Mouse (Mus musculus) gonadal fat pad, adult 2 months (tissue): ENCODE data around the gene Casp9. TPM values are rescaled to one million over a fixed set of nuclear protein-coding genes. Genes with fewer than 3 reads are reported as not detected.

Source experiments
- DNase-seq: peaks from one replicate; pipeline ENCODE4 v3.0.0-alpha.2; 2012; ENCODE audit warnings: low read depth
- polyA plus RNA-seq: library from polyadenylated mRNA; depleted of rRNA; stranded (reverse); fragments of >200 nt; gene quantifications from 2 replicates; pipeline ENCODE4 v1.2.3, GENCODE M21; 2012

The Casp9 gene
- polyA plus RNA-seq, 1 experiment: 29.8 TPM

DNA sequence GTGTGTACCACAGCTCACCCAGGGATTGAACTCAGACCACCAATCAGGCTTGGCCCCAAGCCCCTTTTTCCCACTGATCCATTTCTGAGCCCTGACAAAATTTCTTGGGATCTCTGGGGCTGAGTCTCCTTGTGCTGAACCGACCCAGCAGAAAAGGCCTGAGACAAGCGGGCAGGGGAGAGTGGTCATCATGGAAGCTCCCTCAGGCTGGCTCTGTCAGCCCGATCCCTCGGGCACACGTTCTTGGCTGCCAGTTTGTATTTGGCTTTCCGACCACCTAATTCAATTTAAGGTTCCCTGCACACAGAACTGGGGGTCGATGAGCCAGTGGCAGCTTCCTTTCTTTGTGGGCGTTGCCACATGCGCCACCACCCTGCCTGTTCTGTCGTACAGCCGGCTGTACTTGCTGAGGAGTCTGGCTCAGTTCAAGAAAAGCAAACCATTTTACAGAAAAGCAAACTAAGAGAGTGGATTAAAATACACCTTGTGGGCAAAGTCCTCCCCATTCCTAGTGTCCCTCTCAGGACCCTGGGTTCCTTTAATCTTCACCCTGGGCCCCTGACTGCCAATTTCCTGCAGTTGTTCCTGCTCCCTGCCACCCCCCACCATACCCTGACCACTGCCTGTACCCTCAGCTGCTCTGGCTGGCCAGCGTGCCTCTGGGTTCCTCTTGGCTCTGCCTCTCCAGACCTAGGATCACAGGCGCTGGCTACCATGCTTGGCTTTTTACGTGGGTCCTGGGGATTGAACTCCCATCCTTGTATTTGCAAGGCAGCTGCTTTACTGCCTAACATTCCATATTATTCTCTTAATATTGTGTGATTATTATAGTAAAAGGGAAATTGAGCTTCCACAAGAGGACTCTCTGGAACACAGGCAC is 23.6 kb downstream of the Casp9 start:
- DNase-seq: no peak

DNA sequence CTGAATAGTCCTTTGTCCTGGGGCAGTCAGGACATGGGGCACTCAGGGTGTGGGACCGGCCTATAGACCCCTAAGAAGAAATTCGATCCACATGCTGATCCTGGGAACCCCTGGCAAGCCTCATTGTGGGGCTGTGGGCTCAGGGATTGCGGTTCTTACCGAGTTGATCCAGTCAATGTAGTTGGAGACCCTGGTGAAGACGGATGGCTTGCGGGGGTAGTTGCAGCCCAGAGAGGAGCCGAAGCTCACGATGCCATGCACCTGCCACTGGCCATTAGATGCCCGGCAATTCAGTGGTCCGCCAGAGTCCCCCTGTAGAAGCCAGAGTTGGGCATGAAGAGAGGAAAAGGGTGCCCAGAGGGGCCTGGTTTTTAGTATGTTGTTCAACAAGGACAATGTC is 24.3 kb downstream of the Casp9 start:
- no peak for DNase-seq

DNA sequence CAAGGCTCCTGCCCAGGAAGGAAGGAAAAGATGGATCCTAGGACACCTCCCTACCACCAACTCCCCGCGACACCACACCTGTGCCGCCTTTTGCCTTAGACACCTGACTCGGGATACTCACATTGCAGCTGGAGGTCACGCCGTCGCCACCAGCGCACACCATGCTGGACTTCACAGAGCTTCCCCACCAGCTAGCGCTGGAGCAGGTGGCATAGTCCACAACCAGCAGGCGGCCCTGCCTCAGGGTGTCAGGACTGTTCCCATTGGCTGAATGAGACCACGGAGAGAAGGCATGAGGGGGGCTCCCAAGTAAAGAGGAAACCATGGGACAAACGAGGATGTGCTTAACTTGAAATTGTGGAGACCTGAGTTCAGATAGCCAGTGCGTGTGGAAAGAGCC is 25.4 kb downstream of the Casp9 start:
- DNase-seq: no peak

DNA sequence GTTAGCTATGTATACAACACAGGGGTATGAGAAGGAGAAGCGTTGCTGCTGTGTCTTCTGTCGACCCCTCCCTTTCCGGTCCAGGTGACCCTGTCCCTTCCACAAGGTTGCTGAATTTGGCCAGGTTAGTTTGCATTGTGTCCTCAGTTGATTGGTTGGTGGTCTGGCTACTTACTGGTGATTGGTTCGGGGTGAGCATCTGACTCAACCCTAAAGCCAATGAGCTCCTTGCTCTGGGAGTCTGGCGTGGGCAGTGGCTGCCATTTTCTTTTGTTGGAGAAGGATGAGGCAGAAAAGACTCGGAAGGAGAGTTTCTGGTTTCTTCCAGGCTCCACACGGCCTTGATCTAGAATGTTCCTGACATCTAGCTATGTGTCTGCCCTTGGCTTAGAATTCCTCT is 25.9 kb downstream of the Casp9 start:
- no peak for DNase-seq

DNA sequence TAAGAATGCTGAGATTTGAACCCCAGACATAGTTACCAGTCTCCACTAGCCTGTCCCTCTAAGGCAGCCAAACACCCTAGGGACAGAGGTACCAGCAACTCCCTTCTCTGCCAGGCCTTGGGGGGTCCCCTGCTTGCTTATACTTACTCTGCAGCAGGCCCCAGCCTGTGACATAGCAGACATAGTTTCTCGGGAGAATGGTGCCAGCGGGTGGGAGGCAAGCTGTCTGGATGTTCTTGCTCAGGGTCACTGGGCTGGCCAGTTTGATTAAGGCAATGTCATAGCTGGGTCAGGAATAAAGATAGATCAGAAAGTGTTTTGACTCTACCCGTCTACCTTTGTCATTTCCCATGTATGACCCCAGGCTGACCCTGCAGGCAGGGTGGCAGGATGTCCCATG is 27.8 kb downstream of the Casp9 start:
- no peak for DNase-seq

DNA sequence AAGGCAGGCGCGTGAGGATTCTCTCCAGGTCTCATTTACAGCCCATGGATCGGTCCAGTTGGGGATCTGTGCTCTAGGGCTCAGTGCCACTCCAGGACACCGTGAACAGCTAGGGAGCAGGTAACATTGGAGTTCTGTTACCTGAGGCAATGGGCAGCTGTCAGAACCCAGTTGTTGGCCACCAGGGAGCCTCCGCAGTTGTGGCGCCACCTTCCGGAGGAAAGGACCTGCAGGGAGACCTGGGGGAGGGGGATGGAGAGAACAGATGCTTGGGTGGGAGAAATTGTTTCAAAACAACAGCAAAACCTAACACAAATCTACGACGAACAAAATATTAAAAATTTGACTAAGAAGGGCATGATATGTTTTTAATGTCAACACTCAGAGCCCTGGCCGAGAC is 28.7 kb downstream of the Casp9 start:
- no peak for DNase-seq

DNA sequence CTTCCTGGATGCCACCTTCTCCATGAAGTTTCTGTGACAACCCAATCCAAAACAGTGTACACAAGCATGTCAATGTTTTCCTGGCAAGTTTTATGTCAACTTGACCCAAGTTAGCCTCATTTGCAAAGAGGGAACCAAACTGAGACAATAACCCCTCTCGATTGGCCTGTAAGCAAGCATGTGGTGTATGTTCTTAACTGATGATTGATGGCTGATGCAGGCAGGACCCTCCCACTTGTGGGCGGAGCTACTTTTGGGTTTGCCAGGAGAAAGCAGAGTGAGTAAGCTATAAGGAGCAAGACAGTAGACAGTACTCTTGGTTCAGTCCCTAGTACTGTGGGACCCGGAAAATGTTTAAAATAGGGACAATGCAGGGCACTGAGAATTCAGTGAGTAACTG is 29.6 kb downstream of the Casp9 start:
- no peak for DNase-seq

DNA sequence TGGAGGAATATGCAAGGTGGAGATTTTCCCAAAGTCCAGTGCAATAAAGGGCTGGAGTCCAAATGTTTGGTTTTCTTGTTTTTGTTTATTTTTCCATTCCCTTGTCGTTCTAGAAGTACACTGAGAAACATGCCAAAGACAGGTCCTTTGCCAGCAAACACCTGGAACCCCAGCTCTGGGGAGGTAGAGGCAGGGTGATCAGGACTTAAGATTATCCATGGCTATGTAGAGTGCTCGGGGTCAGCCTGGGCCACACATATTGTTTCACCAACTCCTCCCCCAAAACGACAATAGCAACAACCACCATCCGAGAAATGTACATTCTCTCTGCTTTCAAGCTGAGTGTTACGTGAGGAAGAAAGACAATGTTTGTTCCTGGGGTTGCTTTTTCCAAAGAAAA is 32.6 kb downstream of the Casp9 start, which contains the start of gene Cela2a:
TSS of gene Cela2a (minus strand) at position 101 of the 400 bp plus-strand sequence.
- DNase-seq: no peak

DNA sequence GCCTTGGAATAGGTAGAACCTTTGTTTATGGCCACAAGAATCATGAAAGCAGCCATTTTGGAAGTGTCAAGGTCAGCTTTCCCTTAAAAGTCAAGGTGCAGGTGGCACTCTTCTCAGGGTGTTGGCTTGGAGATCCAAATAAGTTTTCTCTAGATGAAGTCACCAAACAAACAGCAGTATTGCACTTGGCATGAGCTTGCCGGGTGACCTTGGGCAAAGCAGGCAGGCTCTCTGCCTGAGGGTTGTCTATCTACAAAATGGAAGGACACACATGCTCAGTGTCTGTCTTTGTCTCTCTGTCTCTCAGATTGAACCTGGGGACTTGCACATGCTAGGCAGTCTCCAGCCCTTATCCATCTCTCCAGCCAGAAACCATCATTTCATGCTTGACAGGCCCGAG is 34.0 kb downstream of the Casp9 start:
- no peak for DNase-seq

DNA sequence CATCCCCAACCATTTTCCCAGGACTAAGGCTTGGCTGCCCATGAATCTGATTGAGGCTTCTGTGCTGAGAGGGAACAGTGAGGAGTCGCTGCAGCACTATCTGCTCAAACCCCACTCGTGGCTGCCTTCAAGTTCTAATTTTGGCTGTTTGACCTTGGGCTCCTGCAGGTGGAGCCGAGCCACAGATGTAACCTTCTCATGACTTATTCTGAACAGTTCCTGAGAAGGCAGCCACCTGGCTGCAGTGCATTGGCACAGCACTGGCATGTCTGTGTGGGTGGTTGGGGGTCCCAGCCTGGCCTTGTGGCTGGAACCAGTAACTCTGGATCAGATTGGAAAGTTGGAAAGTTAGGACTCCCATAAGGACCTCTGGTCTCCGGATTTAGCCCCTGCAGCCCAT is 34.8 kb downstream of the Casp9 start:
- DNase-seq: no peak

DNA sequence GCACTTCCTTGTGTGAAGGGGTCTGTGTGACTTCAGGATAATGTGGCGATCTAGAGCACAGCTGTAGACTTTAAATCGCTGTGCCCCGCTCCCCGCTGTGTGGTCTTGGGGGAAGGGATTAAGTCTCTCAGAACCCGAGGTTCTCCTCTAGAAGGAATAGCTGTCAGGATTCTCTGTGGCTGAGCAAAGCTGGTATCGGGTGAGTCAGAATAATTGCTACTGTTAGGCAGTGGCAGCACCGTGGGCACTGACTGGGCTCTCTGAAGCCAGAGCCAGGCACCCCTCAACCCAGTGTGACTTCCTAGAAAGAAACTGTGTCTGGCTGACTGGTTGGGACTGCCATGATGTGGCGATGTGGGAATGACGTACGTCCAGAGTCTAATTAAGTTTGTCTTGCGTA is 37.0 kb downstream of the Casp9 start:
- DNase-seq: no peak

DNA sequence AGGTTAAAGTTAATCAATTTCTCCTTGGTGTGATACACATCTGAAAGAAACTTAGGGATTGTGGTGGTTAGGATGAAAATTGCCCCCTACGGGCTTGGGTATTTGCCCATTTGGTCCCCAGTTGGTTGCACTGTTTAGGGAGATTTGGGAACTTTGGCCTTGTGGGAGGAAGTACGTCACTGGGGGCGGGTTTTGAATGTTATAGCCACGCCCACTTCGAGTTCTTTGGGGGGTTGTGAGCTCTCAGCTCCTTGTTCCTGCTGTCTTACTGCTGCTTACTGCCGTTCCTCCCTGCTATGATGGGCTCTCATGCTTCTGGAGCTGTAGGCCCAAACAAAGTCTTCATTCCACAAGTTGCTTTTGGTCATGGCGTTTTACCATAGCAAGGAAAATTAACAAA is 37.9 kb downstream of the Casp9 start:
- DNase-seq: no peak

DNA sequence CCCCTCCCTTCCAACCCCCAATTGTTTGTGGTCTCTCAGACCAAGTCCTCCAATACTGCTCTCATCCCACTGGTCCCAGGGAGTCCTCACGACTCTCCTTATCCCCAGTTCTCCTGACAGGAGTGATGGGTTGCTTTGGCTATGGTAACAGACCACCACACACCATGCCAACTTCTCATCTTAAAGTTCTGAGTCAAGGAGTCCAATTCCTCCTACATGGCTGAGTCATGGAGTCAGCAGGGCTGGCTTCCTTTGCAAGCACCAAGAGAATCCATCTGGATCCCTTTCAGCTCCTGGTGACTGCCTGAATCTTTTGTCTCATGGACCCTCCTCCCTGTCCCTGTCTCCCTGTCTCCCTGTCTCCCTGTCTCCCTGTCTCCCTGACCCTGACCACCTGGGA is 40.5 kb downstream of the Casp9 start:
- DNase-seq: no peak

DNA sequence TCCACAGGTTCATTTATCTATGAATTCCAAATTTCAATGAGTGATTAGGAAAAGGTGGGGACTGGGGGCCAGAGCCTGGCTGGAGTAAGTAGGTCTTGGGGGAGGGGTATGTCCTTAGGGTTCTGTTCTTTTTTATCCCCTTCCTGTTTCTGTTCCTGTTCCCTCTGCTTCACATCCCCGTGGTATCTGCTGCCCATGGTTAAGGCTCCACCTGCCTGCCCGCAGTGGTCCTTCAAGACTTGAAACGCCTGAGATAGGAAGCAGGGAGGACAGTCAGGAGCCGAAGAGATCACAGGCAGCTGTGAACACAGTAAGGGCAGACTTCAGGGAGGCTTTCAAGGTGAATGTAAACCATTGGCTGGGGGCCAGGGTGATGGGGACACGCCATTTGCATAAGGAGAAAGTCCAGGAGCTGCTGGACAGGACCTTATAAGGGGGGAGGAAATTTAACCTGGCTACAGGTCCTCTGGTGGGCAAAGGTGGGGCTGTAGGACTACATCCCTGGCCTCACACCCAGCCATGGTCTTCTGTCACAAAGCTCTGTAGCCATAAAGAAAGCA is 41.2 kb downstream of the Casp9 start:
- DNase-seq: no peak

DNA sequence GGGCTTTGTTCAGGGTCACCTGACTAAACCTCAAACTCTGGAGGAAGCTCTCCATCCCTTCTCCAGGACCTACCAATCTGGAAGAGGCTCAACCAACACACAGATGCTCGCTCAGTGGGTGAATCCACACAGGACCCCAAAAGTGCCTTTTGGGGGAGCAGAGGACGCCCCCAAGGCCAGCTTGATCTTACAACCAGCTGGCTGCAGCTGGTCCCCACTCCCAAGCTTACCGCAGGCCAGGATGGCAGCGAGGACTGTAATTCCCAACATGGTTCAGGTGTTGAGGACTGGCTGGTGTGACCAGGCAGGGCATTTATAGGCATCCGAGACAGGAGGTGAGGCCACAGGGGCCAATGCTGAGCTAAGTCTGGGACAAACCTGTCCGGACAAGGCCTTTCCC is 52.6 kb downstream of the Casp9 start, which contains the start of gene Ctrc:
TSS of gene Ctrc (minus strand) at position 361 of the 400 bp plus-strand sequence.
- no peak for DNase-seq

DNA sequence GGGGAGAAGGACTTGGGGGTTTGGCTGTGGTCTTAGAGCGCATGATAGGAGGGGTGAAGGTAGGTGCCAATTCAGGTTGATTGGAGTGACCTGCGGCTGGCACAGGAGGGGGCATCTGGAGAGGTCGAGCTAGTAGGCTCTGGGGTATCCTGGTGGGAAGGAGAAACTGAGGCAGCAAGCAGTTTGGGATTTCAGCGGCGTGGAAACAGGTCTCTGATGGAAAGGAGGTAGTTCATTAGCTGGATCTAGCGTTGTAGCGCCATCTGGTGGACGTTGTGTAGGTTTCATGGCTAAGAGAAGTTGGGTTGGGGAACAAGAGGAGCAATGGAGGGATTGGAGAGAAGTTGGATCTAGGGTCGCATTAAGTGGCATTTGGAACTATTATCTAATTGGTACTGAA is 60.0 kb downstream of the Casp9 start:
- DNase-seq: no peak

DNA sequence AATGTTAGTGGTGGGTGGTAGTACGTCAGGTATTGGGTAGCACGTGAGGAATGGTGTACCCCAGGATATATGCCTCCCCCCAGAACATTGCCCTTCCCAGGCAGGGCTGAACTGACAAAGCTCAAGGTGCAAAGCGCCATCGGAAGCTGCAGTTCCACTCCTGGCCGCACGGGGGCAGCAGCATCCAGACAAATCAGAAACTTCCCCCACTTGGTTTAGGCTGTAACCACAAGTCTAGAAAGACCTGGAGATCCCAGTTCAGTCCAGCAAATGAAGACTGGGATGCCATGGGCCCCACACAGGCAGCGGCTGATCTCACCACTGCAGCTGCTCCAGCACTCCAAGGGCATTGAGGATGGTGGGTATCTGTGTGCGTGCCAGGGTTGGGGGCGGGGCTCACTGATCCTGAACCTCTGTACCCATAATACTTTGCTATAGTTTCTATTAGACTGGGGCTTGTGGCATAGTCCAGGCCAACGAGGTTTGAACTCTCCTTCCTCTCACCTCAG is 64.1 kb downstream of the Casp9 start:
- no peak for DNase-seq

DNA sequence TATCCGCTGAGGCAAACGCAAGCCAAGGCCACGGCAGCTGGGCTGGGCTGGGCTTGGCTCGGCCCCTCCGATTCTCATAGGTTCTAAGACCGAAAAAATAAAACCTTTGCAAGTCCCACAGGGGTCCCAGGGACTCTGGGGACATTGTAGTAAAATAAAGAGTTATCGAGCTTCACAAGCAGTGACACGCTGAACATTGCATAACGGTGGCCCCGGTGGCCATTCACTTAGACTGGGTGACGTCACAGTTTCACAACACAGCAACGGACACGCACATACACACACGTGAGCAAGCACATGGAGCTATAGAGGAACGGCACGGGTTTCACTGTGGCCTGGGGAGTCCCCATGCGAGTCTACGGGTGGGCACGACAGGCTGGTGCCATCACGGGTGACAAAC is 65.1 kb downstream of the Casp9 start:
- no peak for DNase-seq

DNA sequence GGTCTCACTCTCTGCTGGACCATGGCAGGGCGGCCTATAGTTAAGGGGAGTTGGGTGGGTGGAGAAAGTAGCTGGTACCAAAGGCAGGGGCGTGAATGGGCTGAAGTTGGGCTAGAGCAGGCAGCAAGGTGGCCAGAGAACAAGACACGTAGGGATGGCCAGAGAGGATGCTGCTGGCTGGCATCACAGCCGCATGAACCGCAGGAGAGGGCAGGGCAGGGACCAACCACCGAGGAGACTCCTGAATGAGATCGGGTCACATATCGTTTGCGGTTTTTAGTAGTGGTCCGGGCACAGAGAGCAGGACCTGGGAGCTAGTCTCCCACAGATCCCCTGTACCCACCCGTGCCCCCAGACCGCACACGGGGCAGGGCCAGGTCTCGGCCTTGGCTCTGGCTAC is 65.9 kb downstream of the Casp9 start:
- no peak for DNase-seq

DNA sequence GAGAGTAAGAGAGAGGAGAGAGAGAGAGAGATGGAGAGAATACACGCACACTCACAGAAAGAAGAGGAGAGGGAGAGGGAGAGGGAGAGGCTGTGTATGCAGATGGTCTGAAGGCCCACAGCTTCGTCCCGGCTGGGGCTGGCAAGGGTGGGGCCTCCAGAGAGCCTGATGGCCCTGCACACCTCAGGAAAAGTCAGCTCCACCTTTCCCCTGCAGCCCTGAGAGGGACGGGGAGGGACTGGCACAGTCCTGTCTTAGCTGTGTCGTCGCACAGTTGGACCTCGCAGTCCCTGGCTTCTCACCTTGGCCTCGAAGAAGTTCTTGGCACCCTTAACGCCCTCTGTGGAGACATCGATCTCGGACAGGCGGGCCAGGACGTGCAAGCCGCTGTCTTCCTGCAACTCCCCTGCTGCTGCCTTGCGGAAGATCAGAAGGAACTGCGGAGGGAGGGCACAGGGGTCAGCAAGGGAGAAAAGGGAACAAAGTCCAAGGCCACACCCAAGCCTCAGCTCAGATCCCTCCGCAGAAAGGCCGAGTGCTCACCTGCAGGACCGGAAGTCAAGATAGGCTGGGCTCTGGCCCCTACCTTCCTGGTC is 66.9 kb downstream of the Casp9 start:
- no peak for DNase-seq

DNA sequence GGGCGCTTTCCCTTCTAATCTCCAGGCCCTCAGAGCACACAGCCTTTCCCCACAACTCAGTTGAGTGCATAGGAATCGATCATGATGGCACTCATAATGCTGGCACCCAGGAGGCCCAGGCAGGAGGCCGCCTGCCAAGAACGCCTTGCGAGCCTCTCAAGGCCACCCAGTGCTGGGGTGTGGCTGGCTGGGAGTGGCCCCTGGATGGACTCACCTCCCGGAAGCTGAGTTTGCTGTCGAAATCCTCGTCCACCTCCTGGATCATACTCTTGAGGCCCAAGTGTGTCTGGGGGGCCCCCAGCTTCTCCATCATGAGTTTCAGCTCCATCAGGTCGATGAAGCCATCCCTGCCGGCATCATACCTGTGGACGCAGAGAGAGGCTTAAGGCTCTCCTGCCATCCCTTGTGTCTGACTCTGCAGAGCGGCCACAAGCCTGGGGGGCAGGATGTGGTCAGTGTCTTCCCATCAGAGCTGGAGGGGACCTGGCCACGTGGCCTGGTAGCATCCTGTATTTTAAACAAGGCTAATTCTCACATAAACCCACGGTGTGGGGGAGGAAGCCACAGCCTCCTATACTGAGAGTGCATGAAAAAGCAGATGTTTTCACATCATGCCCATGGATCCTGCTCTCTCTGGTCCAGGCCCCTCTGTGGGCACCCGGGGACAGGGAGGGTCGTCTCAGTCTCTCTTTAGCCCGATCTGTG is 68.3 kb downstream of the Casp9 start:
- no peak for DNase-seq

DNA sequence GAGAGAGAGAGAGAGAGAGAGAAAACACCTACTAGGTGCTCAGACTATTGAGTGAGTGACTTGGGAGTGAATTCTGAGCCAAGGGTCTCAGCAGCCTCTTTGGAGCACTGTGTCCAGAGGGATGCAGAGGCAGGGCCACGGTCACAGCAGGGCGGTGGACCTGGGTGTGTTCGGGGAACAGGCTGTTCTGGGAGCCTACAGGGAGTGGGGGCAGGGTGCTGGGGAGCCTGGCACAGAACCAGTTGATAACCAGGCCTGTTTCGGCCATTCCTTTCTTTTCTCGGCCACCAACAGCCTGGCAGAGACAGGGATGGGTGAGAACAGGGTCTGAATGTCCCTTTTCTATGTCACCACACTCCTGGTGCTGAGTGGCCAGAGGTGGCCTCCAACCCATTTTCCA is 69.5 kb downstream of the Casp9 start:
- DNase-seq: no peak
